Mouse (Mus musculus) embryonic fibroblast, embryonic 13.5 days (primary cell): Measurements from ENCODE around the gene Bhmt2. TPM values are rescaled to one million over a fixed set of nuclear protein-coding genes. Genes with fewer than 3 reads are reported as not detected.

Source experiments
- H3K27ac ChIP-seq: 2 replicates; pipeline ENCODE4 v1.5.1; 2012; ENCODE audit warnings: low read length, control low read depth, inconsistent platforms; ENCODE audit not compliant: insufficient read depth
- H3K4me1 ChIP-seq: 2 replicates; pipeline ENCODE4 v1.6.1; 2011; ENCODE audit warnings: low read length; ENCODE audit not compliant: control insufficient read depth, insufficient read depth
- H3K4me3 ChIP-seq: 2 replicates; pipeline ENCODE4 v1.5.1; 2011; ENCODE audit warnings: mild to moderate bottlenecking, control low read depth, low read length; ENCODE audit not compliant: insufficient read depth
- CTCF ChIP-seq: IDR thresholded peaks from 2 replicates; pipeline ENCODE4 v1.5.1; 2011; ENCODE audit warnings: mild to moderate bottlenecking, control low read depth, low read length, moderate library complexity, borderline replicate concordance; ENCODE audit not compliant: insufficient read depth
- POLR2A ChIP-seq: IDR thresholded peaks from 2 replicates; pipeline ENCODE4 v1.6.1; 2011; ENCODE audit warnings: low read depth, mild to moderate bottlenecking, control low read depth, low read length, moderate library complexity
- polyA plus RNA-seq: library from polyadenylated mRNA; stranded (reverse); fragments of >200 nt; gene quantifications from 2 replicates; pipeline ENCODE4 v1.2.4, GENCODE M21; 2011; ENCODE audit warnings: low read depth; ENCODE audit not compliant: missing spikeins, insufficient read length

The Bhmt2 gene
- polyA plus RNA-seq, result not detected in 2 replicates

- TF ChIP-seq CTCF (no peak), POLR2A (no peak)
- Histone ChIP-seq H3K27ac (no peak within 1 kb of the TSS), H3K4me1 (no peaks in the 10 kb centered on the region), H3K4me3 (no peak within 1 kb of the TSS)
Observed at GRCm38 (mm10) chr13:93674131-93674561, at the start of gene Bhmt2, which contains the start of gene Dmgdh. Gene Bhmt2, minus strand, starts transcription at chr13:93674302. Gene Dmgdh, plus strand, starts transcription at chr13:93674433.

- H3K4me1 ChIP-seq, result no peaks in the 10 kb centered on the region
- TF ChIP-seq CTCF (no peak), POLR2A (no peak)
- no peak overlapping the region for H3K4me3 ChIP-seq
- H3K27ac ChIP-seq, result no peak overlapping the region
Observed at GRCm38 (mm10) chr13:93723455-93723854, 49.4 kb upstream of the Bhmt2 start.

- no peak overlapping the region for H3K27ac ChIP-seq
- no peak for TF ChIP-seq POLR2A
- TF ChIP-seq CTCF, result no peak
- H3K4me3 ChIP-seq, result no peak overlapping the region
- H3K4me1 ChIP-seq, result no peaks in the 10 kb centered on the region
Observed at GRCm38 (mm10) chr13:93721916-93722315, 47.8 kb upstream of the Bhmt2 start.

- Histone ChIP-seq H3K4me1 (no peaks in the 10 kb centered on the region), H3K27ac (no peak overlapping the region), H3K4me3 (no peak overlapping the region)
- peak; percentile 46; the same call in 1 of the 2 replicates for TF ChIP-seq CTCF
- no peak for TF ChIP-seq POLR2A
Observed at GRCm38 (mm10) chr13:93718948-93719347, 44.8 kb upstream of the Bhmt2 start.

GRCm38 (mm10) chr13:93717113-93717512 is 43.0 kb upstream of the Bhmt2 start:
- Histone ChIP-seq H3K4me1 (no peaks in the 10 kb centered on the region), H3K27ac (no peak overlapping the region), H3K4me3 (no peak overlapping the region)
- TF ChIP-seq POLR2A (no peak), CTCF (no peak)

GRCm38 (mm10) chr13:93713826-93714225 is 39.7 kb upstream of the Bhmt2 start:
- Histone ChIP-seq H3K4me1 (no peaks in the 10 kb centered on the region), H3K27ac (no peak overlapping the region), H3K4me3 (no peak overlapping the region)
- no peak for TF ChIP-seq CTCF
- TF ChIP-seq POLR2A, result no peak

GRCm38 (mm10) chr13:93712362-93712761 is 38.3 kb upstream of the Bhmt2 start:
- no peak overlapping the region for H3K27ac ChIP-seq
- H3K4me1 ChIP-seq, result no peaks in the 10 kb centered on the region
- TF ChIP-seq CTCF (no peak), POLR2A (no peak)
- no peak overlapping the region for H3K4me3 ChIP-seq

- no peak overlapping the region for H3K27ac ChIP-seq
- no peaks in the 10 kb centered on the region for H3K4me1 ChIP-seq
- no peak overlapping the region for H3K4me3 ChIP-seq
- TF ChIP-seq CTCF (no peak), POLR2A (no peak)
Observed at GRCm38 (mm10) chr13:93711226-93711625, 37.1 kb upstream of the Bhmt2 start.

GRCm38 (mm10) chr13:93710325-93710724 is 36.2 kb upstream of the Bhmt2 start:
- no peaks in the 10 kb centered on the region for H3K4me1 ChIP-seq
- TF ChIP-seq POLR2A (no peak), CTCF (no peak)
- no peak overlapping the region for H3K27ac ChIP-seq
- no peak overlapping the region for H3K4me3 ChIP-seq

GRCm38 (mm10) chr13:93707271-93707670 is 33.2 kb upstream of the Bhmt2 start:
- H3K4me1 ChIP-seq, result no peaks in the 10 kb centered on the region
- no peak overlapping the region for H3K4me3 ChIP-seq
- H3K27ac ChIP-seq, result no peak overlapping the region
- TF ChIP-seq POLR2A (no peak), CTCF (no peak)

GRCm38 (mm10) chr13:93705697-93706096 is 31.6 kb upstream of the Bhmt2 start:
- no peaks in the 10 kb centered on the region for H3K4me1 ChIP-seq
- no peak overlapping the region for H3K27ac ChIP-seq
- TF ChIP-seq CTCF (no peak), POLR2A (no peak)
- no peak overlapping the region for H3K4me3 ChIP-seq
